Mouse (Mus musculus) liver, adult 2 months (tissue): ENCODE data around the gene Agbl5. TPM values are rescaled to one million over a fixed set of nuclear protein-coding genes. Genes with fewer than 3 reads are reported as not detected.

Source experiments
- DNase-seq: peaks from one replicate; pipeline ENCODE4 v3.0.0-alpha.2; 2011; ENCODE audit warnings: low read depth, low spot score; ENCODE audit errors: extremely low read depth
- H3K27ac ChIP-seq: fragments of 200-500 bp; replicated peaks from 2 replicates; pipeline ENCODE4 v1.5.1; 2012; ENCODE audit warnings: low read depth, mild to moderate bottlenecking, control low read depth, inconsistent platforms, low read length; ENCODE audit not compliant: insufficient read depth
- H3K27me3 ChIP-seq: fragments of 200-500 bp; 2 replicates; pipeline ENCODE4 v1.6.1; 2012; ENCODE audit warnings: mild to moderate bottlenecking, moderate library complexity, low read length, inconsistent platforms; ENCODE audit not compliant: control insufficient read depth, insufficient read depth
- H3K36me3 ChIP-seq: fragments of 200-500 bp; 2 replicates; pipeline ENCODE4 v1.6.1; 2012; ENCODE audit warnings: low read length, inconsistent platforms; ENCODE audit not compliant: control insufficient read depth, insufficient read depth
- H3K4me1 ChIP-seq: fragments of 200-500 bp; 2 replicates; pipeline ENCODE4 v1.6.1; 2011; ENCODE audit warnings: low read length; ENCODE audit not compliant: control insufficient read depth, insufficient read depth
- H3K4me3 ChIP-seq: fragments of 200-500 bp; 2 replicates; pipeline ENCODE4 v1.5.1; 2011; ENCODE audit warnings: low read depth, mild to moderate bottlenecking, control low read depth, low read length, moderate library complexity; ENCODE audit not compliant: insufficient read depth
- H3K79me2 ChIP-seq: fragments of 200-500 bp; 2 replicates; pipeline ENCODE4 v1.6.1; 2012; ENCODE audit warnings: inconsistent platforms, mild to moderate bottlenecking, low read length, moderate library complexity; ENCODE audit not compliant: control insufficient read depth, insufficient read depth
- H3K9ac ChIP-seq: fragments of 200-500 bp; 2 replicates; pipeline ENCODE4 v1.6.1; 2012; ENCODE audit warnings: low read depth, mild to moderate bottlenecking, control low read depth, inconsistent platforms, low read length
- CTCF ChIP-seq: fragments of 200-500 bp; IDR thresholded peaks from 2 replicates; pipeline ENCODE4 v1.5.1; 2011; ENCODE audit warnings: low read depth, low read length, control low read depth
- POLR2A ChIP-seq: fragments of 200-500 bp; IDR thresholded peaks from 2 replicates; pipeline ENCODE4 v1.6.1; 2011; ENCODE audit warnings: low read length, control low read depth; ENCODE audit not compliant: insufficient read depth; ENCODE audit errors: extremely low read depth
- WGBS: fragments of 180-500 bp; shearing (Covaris S2); methylation state at CpG from one replicate; pipeline ENCODE4 v1.1.7; 2018; 5-methylcytosine and 5-hydroxymethylcytosine counted together
- polyA plus RNA-seq: library from polyadenylated mRNA; depleted of rRNA; stranded (reverse); fragments of >200 nt; gene quantifications from 2 replicates; pipeline ENCODE4 v1.2.3, GENCODE M21; 2012
- total RNA-seq: library from RNA; depleted of rRNA; stranded (reverse); fragments of >200 nt; gene quantifications from 2 replicates; pipeline ENCODE4 v1.2.3, GENCODE M21; 2014

Agbl5 gene
- total and polyA plus RNA-seq, 2 experiments = 2.7 to 7.5 TPM

DNA sequence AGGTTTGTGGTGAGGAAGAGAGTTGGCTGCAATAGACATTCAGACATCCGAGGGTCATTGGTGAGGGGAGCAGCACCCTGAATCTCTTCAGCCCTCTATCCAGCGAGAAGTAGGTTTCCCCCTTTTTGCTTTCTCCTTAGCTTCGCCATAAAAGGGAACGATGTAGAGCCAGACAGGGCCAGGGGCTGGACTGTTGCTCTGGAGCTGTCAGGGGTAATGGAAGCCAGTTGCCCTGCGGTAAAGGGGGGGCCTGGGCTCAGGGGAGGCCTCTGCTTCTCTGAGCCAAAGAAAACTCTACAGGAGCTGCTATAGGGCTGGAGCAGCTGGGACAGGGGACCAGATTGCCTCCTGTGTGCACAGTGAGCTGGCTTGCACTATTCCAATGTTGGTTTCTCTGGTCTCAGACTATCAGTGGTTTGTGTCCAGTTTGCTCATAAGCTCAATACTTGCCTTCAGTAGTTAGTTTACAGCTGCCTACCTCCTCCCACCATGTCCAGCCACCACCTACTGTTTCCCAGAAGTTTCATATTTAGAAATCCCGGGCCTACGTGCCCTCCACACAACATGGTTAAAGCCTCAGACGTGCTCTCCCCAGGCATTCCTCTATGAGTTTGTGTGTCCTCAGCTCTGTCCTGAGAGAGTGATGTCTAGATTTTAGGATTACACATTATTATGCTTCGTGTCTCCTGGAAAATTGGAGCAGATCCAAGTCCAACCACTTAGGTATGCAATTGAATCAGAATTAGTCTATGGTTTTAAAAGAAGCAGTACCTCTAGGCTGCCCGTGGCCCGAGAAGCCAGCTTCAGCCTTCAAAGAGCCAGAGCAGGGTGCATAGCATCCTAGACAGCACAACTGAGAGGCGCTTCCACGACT is 20.2 kb downstream of the Agbl5 start:
- Histone ChIP-seq H3K36me3 (peaks cover 7% of the 10 kb centered on the region; the same call in 1 of the 2 replicates), H3K4me1 (peaks cover 36% of the 10 kb centered on the region), H3K27ac (peak overlapping the region; percentile 93), H3K27me3 (no peaks in the 10 kb centered on the region), H3K79me2 (peaks cover 18% of the 10 kb centered on the region; the same call in 1 of the 2 replicates), H3K9ac (peak overlapping the region; percentile 94), H3K4me3 (peak overlapping the region; percentile 88)
- TF ChIP-seq CTCF (no peak), POLR2A (no peak)
- DNase-seq = no peak
- WGBS = 8% methylated on average over 13 of the region's 13 CpGs

GRCm38 (mm10) chr5:30909300-30909659 is 20.8 kb downstream of the Agbl5 start:
- 5% methylated on average over 7 of the region's 7 CpGs for WGBS

GRCm38 (mm10) chr5:30909863-30910262 is 21.4 kb downstream of the Agbl5 start:
- Histone ChIP-seq H3K27me3 (no peaks in the 10 kb centered on the region), H3K27ac (peak overlapping the region; percentile 92), H3K9ac (no peak overlapping the region), H3K4me1 (peaks cover 36% of the 10 kb centered on the region), H3K4me3 (no peak overlapping the region), H3K36me3 (peaks cover 3% of the 10 kb centered on the region; the same call in 1 of the 2 replicates), H3K79me2 (peaks cover 18% of the 10 kb centered on the region; the same call in 1 of the 2 replicates)
- no peak for DNase-seq
- no peak for TF ChIP-seq CTCF
- no peak for TF ChIP-seq POLR2A
- WGBS = 39% methylated on average over 7 of the region's 7 CpGs

More at GRCm38 (mm10) chr5:30909300-30909659, 20.8 kb downstream of the Agbl5 start:
- H3K4me1 ChIP-seq = peaks cover 36% of the 10 kb centered on the region
- H3K27ac ChIP-seq = peak overlapping the region; percentile 93
- peak; percentile 99 for DNase-seq
- TF ChIP-seq CTCF (no peak), POLR2A (no peak)
- H3K9ac ChIP-seq = peak overlapping the region; percentile 94
- H3K27me3 ChIP-seq = no peaks in the 10 kb centered on the region
- peaks cover 18% of the 10 kb centered on the region; the same call in 1 of the 2 replicates for H3K79me2 ChIP-seq
- peaks cover 5% of the 10 kb centered on the region; the same call in 1 of the 2 replicates for H3K36me3 ChIP-seq
- H3K4me3 ChIP-seq = no peak overlapping the region

- no peak overlapping the region for H3K9ac ChIP-seq
- H3K4me1 ChIP-seq = peaks cover 37% of the 10 kb centered on the region
- TF ChIP-seq CTCF (no peak), POLR2A (no peak)
These were observed 22.0 kb downstream of the Agbl5 start for GRCm38 (mm10) chr5:30910481-30910880.

GRCm38 (mm10) chr5:30912156-30912555 is 23.7 kb downstream of the Agbl5 start:
- peak overlapping the region; percentile 42 for H3K27ac ChIP-seq
- H3K4me3 ChIP-seq = no peak overlapping the region
- peaks cover 3% of the 10 kb centered on the region; the same call in 1 of the 2 replicates for H3K79me2 ChIP-seq
- H3K4me1 ChIP-seq = peaks cover 31% of the 10 kb centered on the region
- DNase-seq = no peak
- H3K9ac ChIP-seq = no peak overlapping the region
- no peaks in the 10 kb centered on the region for H3K36me3 ChIP-seq
- TF ChIP-seq POLR2A (no peak), CTCF (no peak)
- no peaks in the 10 kb centered on the region for H3K27me3 ChIP-seq
- WGBS = 76% methylated on average over 5 of the region's 5 CpGs

More at GRCm38 (mm10) chr5:30910481-30910880, 22.0 kb downstream of the Agbl5 start:
- no peaks in the 10 kb centered on the region; the same call in 1 of the 2 replicates for H3K36me3 ChIP-seq
- peaks cover 14% of the 10 kb centered on the region; the same call in 1 of the 2 replicates for H3K79me2 ChIP-seq
- H3K27ac ChIP-seq = peak overlapping the region; percentile 86
- no peak overlapping the region for H3K4me3 ChIP-seq
- peak; percentile 86 for DNase-seq
- no peaks in the 10 kb centered on the region for H3K27me3 ChIP-seq
